Mouse (Mus musculus) heart, adult 2 months (tissue): ENCODE results near the gene Olfr1196. TPM values are rescaled to one million over a fixed set of nuclear protein-coding genes. Genes with fewer than 3 reads are reported as not detected.
"Not testable (repeated sequence)": the region's sequence is repeated elsewhere in the genome, so short reads cannot be mapped to it uniquely, and the experiment has no call there.

Experiments used
- DNase-seq, 2 experiments: peaks; one replicate each; pipeline ENCODE4 v3.0.0; 2021
- H3K27ac ChIP-seq: fragments of 200-600 bp; 2 replicates; pipeline ENCODE4 v1.8.1; 2022
- H3K27me3 ChIP-seq: fragments of 200-500 bp; 2 replicates; pipeline ENCODE4 v1.6.1; 2012; ENCODE audit warnings: mild to moderate bottlenecking, low read length, inconsistent platforms, mixed read lengths; ENCODE audit not compliant: control insufficient read depth, insufficient read depth
- H3K36me3 ChIP-seq: fragments of 200-500 bp; 2 replicates; pipeline ENCODE4 v1.6.1; 2012; ENCODE audit warnings: low read length, inconsistent platforms; ENCODE audit not compliant: control insufficient read depth, insufficient read depth
- H3K4me1 ChIP-seq: fragments of 200-500 bp; 2 replicates; pipeline ENCODE4 v1.6.1; 2011; ENCODE audit warnings: low read length; ENCODE audit not compliant: control insufficient read depth, insufficient read depth
- H3K4me3 ChIP-seq: fragments of 200-600 bp; 2 replicates; pipeline ENCODE4 v1.8.1; 2022
- H3K79me2 ChIP-seq: fragments of 200-500 bp; replicated peaks from 2 replicates; pipeline ENCODE4 v1.6.1; 2012; ENCODE audit warnings: mild to moderate bottlenecking, inconsistent platforms, low read length, moderate library complexity, mixed read lengths; ENCODE audit not compliant: control insufficient read depth, insufficient read depth
- H3K9ac ChIP-seq: fragments of 200-500 bp; 2 replicates; pipeline ENCODE4 v1.6.1; 2012; ENCODE audit warnings: low read depth, mild to moderate bottlenecking, control low read depth, inconsistent platforms, low read length, mixed read lengths
- CTCF ChIP-seq: fragments of 200-600 bp; IDR thresholded peaks from 2 replicates; pipeline ENCODE4 v1.8.1; 2022; ENCODE audit warnings: antibody characterized with exemption, mild to moderate bottlenecking, moderate library complexity
- EP300 ChIP-seq: fragments of 200-500 bp; IDR thresholded peaks from 2 replicates; pipeline ENCODE4 v1.6.1; 2011; ENCODE audit warnings: low read depth, low read length, control low read depth; ENCODE audit not compliant: insufficient read depth
- POLR2A ChIP-seq: fragments of 200-500 bp; IDR thresholded peaks from 2 replicates; pipeline ENCODE4 v1.6.1; 2011; ENCODE audit warnings: mild to moderate bottlenecking, low read depth, low read length, control low read depth; ENCODE audit not compliant: insufficient read depth
- WGBS: fragments of 180-500 bp; shearing (Covaris S2); methylation state at CpG from one replicate; pipeline ENCODE4 v1.1.7; 2018; 5-methylcytosine and 5-hydroxymethylcytosine counted together
- intact Hi-C: fragments of 180-260 bp; cut with DNase I; formaldehyde crosslinking; loops from one replicate; pipeline ENCODE4 v1.15.1; 2025
- long read RNA-seq: library from polyadenylated mRNA; stranded (forward); transcript quantifications from one replicate; pipeline ENCODE4 v2.0.0, GENCODE M21; 2021
- polyA plus RNA-seq: library from polyadenylated mRNA; depleted of rRNA; stranded (reverse); fragments of >200 nt; gene quantifications from 2 replicates; pipeline ENCODE4 v1.2.3, GENCODE M21; 2012; rRNA removed
- total RNA-seq, 2 experiments: library from RNA; stranded (reverse); gene quantifications; 2 replicates each; pipeline ENCODE4 v1.2.3; 2021

Olfr1196 gene
- total RNA-seq = not detected
- not detected in 2 replicates for polyA plus RNA-seq
- long read RNA-seq = 0 reads

DNA sequence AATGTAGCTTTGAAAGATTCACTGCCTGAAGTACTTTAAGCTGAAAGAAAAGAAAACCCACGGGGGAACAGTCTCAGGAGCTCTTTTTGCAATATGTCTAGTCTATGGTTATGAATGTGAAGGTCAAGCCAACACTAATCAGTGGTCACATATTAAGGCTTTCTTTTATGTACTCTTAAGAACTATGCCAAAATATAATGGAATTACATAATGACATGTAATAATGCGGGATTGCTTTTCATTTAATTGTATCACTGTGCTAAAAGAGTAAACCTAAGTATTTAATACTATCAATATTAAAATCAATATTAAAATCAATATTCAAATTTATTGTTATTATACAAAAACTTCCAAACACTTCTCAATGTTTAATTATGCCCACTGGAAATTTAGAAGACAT lies at the start of gene Olfr1196:
Olfr1196 (minus strand) TSS at position 101 of the 400 bp plus-strand sequence.
- no peak for DNase-seq
- Histone ChIP-seq H3K27ac (no peak within 1 kb of the TSS), H3K9ac (no peak within 1 kb of the TSS), H3K27me3 (no peaks in the 10 kb centered on the region), H3K4me1 (no peaks in the 10 kb centered on the region), H3K36me3 (no peaks in the 10 kb centered on the region), H3K4me3 (no peak within 1 kb of the TSS), H3K79me2 (no peaks in the 10 kb centered on the region)
- 72% methylated on average over 2 of the region's 2 CpGs for WGBS
- TF ChIP-seq POLR2A (no peak), CTCF (no peak), EP300 (no peak)
- intact Hi-C loops = no loop called here

DNA sequence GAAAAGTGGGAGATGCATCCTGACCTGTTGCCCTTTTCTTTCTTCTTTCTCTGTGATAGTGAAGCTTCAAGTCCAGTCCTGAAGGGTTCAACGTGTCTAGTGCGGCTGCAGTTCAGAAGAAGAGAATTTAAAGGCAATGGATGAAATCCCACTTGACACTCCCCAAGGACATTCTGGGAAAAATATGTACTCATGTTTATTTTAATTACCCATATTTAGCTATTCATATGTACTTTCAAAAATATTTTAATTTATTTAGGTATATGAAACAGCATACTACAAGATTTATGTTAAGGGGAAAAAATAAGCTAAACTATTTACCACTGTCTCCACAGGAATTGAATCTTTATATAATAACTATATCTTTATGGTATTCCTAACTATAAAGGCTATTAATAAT lies 46.9 kb upstream of the Olfr1196 start, which contains the start of gene Olfr1198:
Olfr1198 (minus strand) TSS at position 101 of the 400 bp plus-strand sequence.
- Histone ChIP-seq H3K36me3 (no peaks in the 10 kb centered on the region), H3K79me2 (no peaks in the 10 kb centered on the region), H3K4me3 (no peak within 1 kb of the TSS), H3K4me1 (no peaks in the 10 kb centered on the region), H3K27ac (no peak within 1 kb of the TSS), H3K9ac (no peak within 1 kb of the TSS), H3K27me3 (no peaks in the 10 kb centered on the region)
- no peak for TF ChIP-seq POLR2A
- no peak for TF ChIP-seq CTCF
- no peak for DNase-seq
- intact Hi-C loops = no loop called here
- WGBS = 84% methylated on average over 2 of the region's 2 CpGs

DNA sequence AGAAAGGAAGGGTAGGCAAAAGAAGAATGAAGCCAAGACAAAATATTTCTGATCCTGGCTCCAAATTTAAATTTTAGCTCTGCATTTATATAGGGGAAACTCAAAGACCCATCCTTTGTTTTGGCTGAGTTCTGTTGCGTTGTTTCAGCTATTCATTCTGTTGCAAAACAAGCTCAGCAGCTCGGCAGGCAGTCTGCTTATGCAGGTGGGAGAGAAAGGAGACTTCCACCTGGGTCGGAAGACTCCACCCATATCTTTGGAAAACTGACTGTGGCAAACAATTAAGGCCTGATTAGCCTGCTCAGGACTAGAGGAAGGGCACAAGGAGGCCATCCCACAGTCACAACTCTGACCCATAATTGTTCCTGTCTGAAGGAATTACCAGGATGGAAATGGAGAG lies 39.0 kb upstream of the Olfr1196 start:
- no peak for DNase-seq
- TF ChIP-seq CTCF = no peak
- TF ChIP-seq EP300 = no peak
- TF ChIP-seq POLR2A = no peak
- Histone ChIP-seq H3K27ac (no peak overlapping the region), H3K27me3 (no peaks in the 10 kb centered on the region), H3K79me2 (no peaks in the 10 kb centered on the region), H3K4me1 (no peaks in the 10 kb centered on the region), H3K36me3 (no peaks in the 10 kb centered on the region), H3K4me3 (no peak overlapping the region), H3K9ac (no peak overlapping the region)
- 70% methylated on average over 3 of the region's 3 CpGs for WGBS
- intact Hi-C loops = no loop called here

DNA sequence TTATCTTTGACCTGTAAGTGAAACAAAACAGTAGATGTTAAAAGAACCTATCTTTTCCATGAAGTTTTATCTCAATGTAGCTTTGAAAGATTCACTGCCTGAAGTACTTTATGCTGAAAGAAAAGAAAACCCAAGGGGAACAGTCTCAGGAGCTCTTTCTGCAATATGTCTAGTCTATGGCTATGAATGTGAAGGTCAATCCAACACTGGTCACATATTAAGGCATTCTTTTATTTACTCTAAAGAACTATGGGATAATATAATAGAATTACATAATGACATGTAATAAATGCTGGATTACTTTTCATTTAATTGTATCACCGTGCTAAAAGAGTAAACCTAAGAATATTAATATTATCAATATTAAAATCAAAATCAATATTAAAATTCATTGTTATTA lies 27.9 kb upstream of the Olfr1196 start, which contains the start of gene Olfr1197:
Olfr1197 (minus strand) TSS at position 101 of the 400 bp plus-strand sequence.
- Histone ChIP-seq H3K27ac (no peak within 1 kb of the TSS), H3K4me1 (no peaks in the 10 kb centered on the region), H3K79me2 (no peaks in the 10 kb centered on the region), H3K36me3 (no peaks in the 10 kb centered on the region), H3K9ac (no peak within 1 kb of the TSS), H3K27me3 (no peaks in the 10 kb centered on the region), H3K4me3 (no peak within 1 kb of the TSS)
- 62% methylated on average over 1 of the region's 1 CpGs for WGBS
- no peak for DNase-seq
- TF ChIP-seq EP300 (no peak), POLR2A (no peak), CTCF (no peak)
- intact Hi-C loops = no loop called here

DNA sequence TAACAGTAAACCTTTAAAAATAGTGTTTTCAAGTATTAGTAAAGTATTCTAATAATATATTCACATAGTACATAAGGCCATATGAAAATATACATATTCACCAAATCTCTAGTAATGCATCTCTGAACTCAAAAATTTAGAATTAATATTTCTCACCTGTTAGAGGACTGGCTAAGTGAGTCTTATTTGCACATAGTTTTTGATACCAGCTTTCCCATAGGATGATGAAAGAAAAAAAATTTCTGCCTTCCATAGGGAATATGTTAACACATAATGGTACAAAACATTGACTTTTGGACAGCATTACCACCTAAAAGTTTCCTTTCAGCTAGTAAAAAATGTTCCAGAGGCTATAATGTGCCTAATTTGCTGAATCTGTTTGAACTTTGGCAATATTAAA lies 15.3 kb downstream of the Olfr1196 start, which contains the start of gene Olfr1195:
Olfr1195 (minus strand) TSS at position 101 of the 400 bp plus-strand sequence.
- H3K27ac ChIP-seq = no peak within 1 kb of the TSS
- H3K4me1 ChIP-seq = no peaks in the 10 kb centered on the region
- no peaks in the 10 kb centered on the region for H3K36me3 ChIP-seq
- H3K27me3 ChIP-seq = no peaks in the 10 kb centered on the region
- no peak within 1 kb of the TSS for H3K4me3 ChIP-seq
- H3K79me2 ChIP-seq = no peaks in the 10 kb centered on the region
- TF ChIP-seq POLR2A = no peak
- TF ChIP-seq CTCF = no peak
- TF ChIP-seq EP300 = no peak
- DNase-seq = no peak
- intact Hi-C loops = no loop called here
- no peak within 1 kb of the TSS for H3K9ac ChIP-seq

DNA sequence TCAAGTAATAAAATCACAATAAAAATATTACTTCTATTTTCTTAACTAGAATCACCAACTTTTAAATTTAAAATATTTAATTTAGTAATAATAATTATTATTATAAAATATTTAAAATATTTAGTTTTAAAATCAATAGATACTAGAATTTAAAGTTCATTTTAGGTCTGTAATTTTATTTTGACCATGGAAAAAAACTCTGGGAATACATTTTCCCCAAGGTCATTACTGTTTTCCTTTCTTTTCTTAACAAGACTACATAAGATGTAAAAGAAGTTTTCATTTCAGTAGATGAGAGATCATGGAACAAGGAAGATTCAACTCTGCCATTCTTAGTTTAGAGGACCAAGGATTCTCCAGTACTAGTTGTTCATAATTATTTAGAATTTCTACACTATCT lies 29.1 kb downstream of the Olfr1196 start, which contains the start of gene Olfr1193:
Olfr1193 (plus strand) TSS at position 301 of the 400 bp plus-strand sequence.
- H3K9ac ChIP-seq, H3K27me3 ChIP-seq, H3K4me3 ChIP-seq, H3K4me1 ChIP-seq, intact Hi-C loops, H3K79me2 ChIP-seq, DNase-seq, H3K27ac ChIP-seq, H3K36me3 ChIP-seq: not testable (repeated sequence)
